Mouse (Mus musculus) lung, postnatal 25 days (tissue): ENCODE measurements around the gene Ang.

Experiments used
- DNase-seq: peaks from one replicate; pipeline ENCODE4 v3.0.0; 2022; ENCODE audit warnings: low spot score

Ang gene

GRCm38 (mm10) chr14:51090921-51091900 is at the start of gene Ang, which contains the start of gene Rnase4:
Gene Ang (plus strand): TSS chr14:51091150.
Gene Rnase4 (plus strand): TSS chr14:51091077.
- DNase-seq = peak; percentile 83

GRCm38 (mm10) chr14:51041769-51042168 is 49.2 kb upstream of the Ang start, which contains the start of gene Rnase9:
Gene Rnase9 (minus strand): TSS chr14:51041869.
- no peak for DNase-seq

- no peak for DNase-seq
Measured at GRCm38 (mm10) chr14:51047846-51048245, 43.1 kb upstream of the Ang start.

GRCm38 (mm10) chr14:51050063-51050462 is 40.9 kb upstream of the Ang start, which contains the start of gene Rnase11:
Gene Rnase11 (minus strand): TSS chr14:51050163.
- no peak for DNase-seq

- no peak for DNase-seq
Measured at GRCm38 (mm10) chr14:51051941-51052340, 39.0 kb upstream of the Ang start.

- no peak for DNase-seq
Measured at GRCm38 (mm10) chr14:51053176-51053575, 37.8 kb upstream of the Ang start.

GRCm38 (mm10) chr14:51054243-51055237 is 36.4 kb upstream of the Ang start:
- DNase-seq = no peak

- DNase-seq = no peak
Measured at GRCm38 (mm10) chr14:51057401-51057831, 33.5 kb upstream of the Ang start, which contains the start of gene Rnase12. Gene Rnase12 (minus strand): TSS chr14:51057661.

GRCm38 (mm10) chr14:51060761-51061160 is 30.2 kb upstream of the Ang start:
- no peak for DNase-seq

GRCm38 (mm10) chr14:51068956-51069355 is 22.0 kb upstream of the Ang start:
- no peak for DNase-seq

- no peak for DNase-seq
Measured at GRCm38 (mm10) chr14:51069617-51070016, 21.3 kb upstream of the Ang start.

- no peak for DNase-seq
Measured at GRCm38 (mm10) chr14:51074335-51074734, 16.6 kb upstream of the Ang start, which contains the start of gene Olfr750. Gene Olfr750 (minus strand): TSS chr14:51074435.

- no peak for DNase-seq
Measured at GRCm38 (mm10) chr14:51079180-51079579, 11.8 kb upstream of the Ang start.

- no peak for DNase-seq
Measured at GRCm38 (mm10) chr14:51081035-51081434, 9.9 kb upstream of the Ang start.

GRCm38 (mm10) chr14:51082599-51083581 is 8.1 kb upstream of the Ang start:
- DNase-seq = peak; percentile 65

GRCm38 (mm10) chr14:51083805-51084204 is 7.1 kb upstream of the Ang start:
- DNase-seq = no peak

GRCm38 (mm10) chr14:51085086-51085485 is 5.9 kb upstream of the Ang start:
- DNase-seq = no peak

- no peak for DNase-seq
Measured at GRCm38 (mm10) chr14:51085911-51086310, 5.0 kb upstream of the Ang start.

GRCm38 (mm10) chr14:51087762-51088161 is 3.2 kb upstream of the Ang start:
- no peak for DNase-seq

GRCm38 (mm10) chr14:51088166-51088969 is 2.6 kb upstream of the Ang start:
- peak; percentile 88 for DNase-seq
